Mouse (Mus musculus): ENCODE data around the gene Ago1.

DNA sequence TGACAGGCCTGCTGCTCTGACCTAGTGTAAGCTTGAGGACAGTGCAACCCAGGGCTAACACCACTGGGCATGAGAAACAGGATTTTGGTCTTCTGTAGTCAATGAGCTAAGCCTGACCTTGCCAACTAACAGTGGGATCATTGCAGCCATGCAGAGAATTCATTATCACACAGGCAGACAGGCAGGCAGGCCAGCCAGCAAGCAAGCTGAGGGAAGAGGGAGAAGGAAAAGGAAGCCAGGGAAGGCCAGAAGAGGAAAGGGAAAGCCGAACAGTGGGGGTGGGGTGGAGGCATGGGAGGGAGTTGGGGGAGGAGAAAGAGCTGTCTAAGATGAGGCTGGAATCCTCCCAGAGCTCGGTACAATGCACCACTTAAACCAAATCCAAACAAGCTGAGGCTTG, 32.1 kb downstream of the Ago1 start:
- no peak for TF ChIP-seq CTCF (conservative IDR thresholded peaks at IDR 0.05 in 1 of 2, IDR thresholded peaks at IDR 0.05 in 1 of 2; ENCODE audit: low read depth in 2 of 2, low read length in 2 of 2)
- no peak for TF ChIP-seq ETS1 (conservative IDR thresholded peaks at IDR 0.05; ENCODE audit: low read depth, low read length)
- no peak for TF ChIP-seq EP300 (IDR thresholded peaks at IDR 0.05; ENCODE audit: low read length)
- TF ChIP-seq ZNF384 (IDR thresholded peaks at IDR 0.05; ENCODE audit: low read depth, low read length) = no peak
- no peak for TF ChIP-seq NELFE (IDR thresholded peaks at IDR 0.05; ENCODE audit: low read depth, low read length)
- no peak for TF ChIP-seq CHD2 (IDR thresholded peaks at IDR 0.05; ENCODE audit: low read length)
- TF ChIP-seq SMC3 (IDR thresholded peaks at IDR 0.05; ENCODE audit: low read depth, low read length) = no peak
- TF ChIP-seq UBTF (IDR thresholded peaks at IDR 0.05; ENCODE audit: low read depth, low read length) = no peak
- TF ChIP-seq NRF1 (IDR thresholded peaks at IDR 0.05; ENCODE audit: low read depth, low read length) = no peak
- no peak for TF ChIP-seq POLR2A (IDR thresholded peaks at IDR 0.05; ENCODE audit: low read depth, low read length)
